Mouse (Mus musculus) cerebellum, adult 2 months (tissue): Measurements from ENCODE around the gene Cdk6.
"Not testable (repeated sequence)": the region's sequence is repeated elsewhere in the genome, so short reads cannot be mapped to it uniquely, and the experiment has no call there.

Experiments used
- CTCF ChIP-seq: fragments of 200-500 bp; IDR thresholded peaks from 2 replicates; pipeline ENCODE4 v1.5.1; 2011; ENCODE audit warnings: low read depth, mild to moderate bottlenecking, control low read depth, low read length, moderate library complexity, borderline replicate concordance; ENCODE audit not compliant: insufficient read depth
- POLR2A ChIP-seq: fragments of 200-500 bp; IDR thresholded peaks from 2 replicates; pipeline ENCODE4 v1.6.1; 2011; ENCODE audit warnings: low read length, control low read depth, borderline replicate concordance; ENCODE audit not compliant: insufficient read depth

DNA sequence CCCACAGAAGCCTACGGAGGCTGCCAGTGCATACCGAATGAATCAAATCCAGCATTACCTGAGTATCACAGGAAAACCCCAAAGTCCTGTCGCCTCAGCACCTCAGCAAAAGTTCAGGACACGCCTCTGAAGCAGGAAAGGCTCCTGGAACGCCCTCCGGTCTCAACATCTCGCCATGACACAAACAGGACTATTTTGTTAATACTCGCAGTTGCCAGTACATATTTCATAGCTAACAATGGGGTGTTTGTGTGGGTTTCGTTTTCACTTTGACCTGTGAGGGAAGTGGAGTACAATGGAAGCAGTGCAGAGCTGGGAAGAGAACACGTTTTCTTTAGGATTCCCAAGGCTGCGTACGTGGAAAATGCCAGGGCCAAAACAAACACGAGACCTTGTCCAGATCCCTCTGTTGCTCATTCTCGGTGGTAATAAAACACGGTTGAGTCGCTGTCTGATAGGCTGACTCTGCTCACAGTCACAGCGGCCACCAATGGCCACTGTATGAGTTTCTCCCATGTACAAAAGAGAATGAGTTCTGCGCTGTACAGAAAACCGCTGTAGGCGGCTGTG is 91.9 kb downstream of the Cdk6 start:
- not testable (repeated sequence) for TF ChIP-seq CTCF, POLR2A
